Comparison of ENCODE assay signal across 22 mouse cellular contexts in genomic region chr12:9770908-9771307, GRCm38 (mm10).
"Had no signal": no experiment of that assay in that cellular context is flagged by ENCODE, and none has a peak within 500 bp of the region (broad histone marks: within the 10 kb centered on the region; RNA-seq: fewer than 3 reads in every experiment).

No protein-coding gene starts in this region.

- H3K4me2 ChIP-seq: heart, embryonic 13.5 days; heart, embryonic 15.5 days; hindbrain, embryonic 13.5 days; hindbrain, embryonic 15.5 days; liver, embryonic 11.5 days; liver, embryonic 13.5 days; liver, embryonic 15.5 days had no signal

- ATAC-seq: hindbrain, postnatal 0 days; intestine, embryonic 16.5 days had no signal

- H3K4me3 ChIP-seq: heart, embryonic 10.5 days; heart, embryonic 13.5 days; heart, embryonic 15.5 days; hindbrain, embryonic 13.5 days; hindbrain, embryonic 15.5 days; layer of hippocampus, adult 2 months; left cerebral cortex, adult 2 months; liver, embryonic 13.5 days; liver, embryonic 15.5 days had no signal

- H3K27ac ChIP-seq: heart, embryonic 10.5 days; heart, embryonic 13.5 days; heart, embryonic 15.5 days; hindbrain, embryonic 13.5 days; hindbrain, embryonic 15.5 days; hindbrain, postnatal 0 days; layer of hippocampus, adult 2 months; left cerebral cortex, adult 2 months; liver, embryonic 13.5 days; liver, embryonic 15.5 days had no signal

- H3K9ac ChIP-seq: heart, embryonic 13.5 days; heart, embryonic 15.5 days; hindbrain, embryonic 13.5 days; hindbrain, embryonic 15.5 days; liver, embryonic 13.5 days; liver, embryonic 15.5 days had no signal

- DNase-seq: gastrocnemius, postnatal 14 days; gastrocnemius, postnatal 36 days; heart, adult 11 months; heart, postnatal 14 days; heart, postnatal 36 days; kidney, adult 18-20 months; kidney, adult 8-10 months; kidney, postnatal 10 days; kidney, postnatal 4 days; liver; liver, embryonic 13.5 days had no signal

- H3K27me3 ChIP-seq: heart, embryonic 13.5 days; heart, embryonic 15.5 days; hindbrain, embryonic 13.5 days; hindbrain, embryonic 15.5 days; liver, embryonic 13.5 days; liver, embryonic 15.5 days had no signal

- H3K4me1 ChIP-seq: heart, embryonic 10.5 days; heart, embryonic 13.5 days; heart, embryonic 15.5 days; hindbrain, embryonic 13.5 days; hindbrain, embryonic 15.5 days; liver, embryonic 13.5 days; liver, embryonic 15.5 days had no signal

- H3K9me3 ChIP-seq: heart, embryonic 10.5 days; heart, embryonic 13.5 days; heart, embryonic 15.5 days; hindbrain, embryonic 13.5 days; hindbrain, embryonic 15.5 days; liver, embryonic 13.5 days; liver, embryonic 15.5 days had no signal

- H3K36me3 ChIP-seq: heart, embryonic 10.5 days; heart, embryonic 13.5 days; heart, embryonic 15.5 days; hindbrain, embryonic 13.5 days; hindbrain, embryonic 15.5 days; liver, embryonic 13.5 days; liver, embryonic 15.5 days had no signal
